Mouse (Mus musculus): ENCODE results near the gene Rgs2. TPM values are rescaled to one million over a fixed set of nuclear protein-coding genes. Genes with fewer than 3 reads are reported as not detected.

Gene Rgs2
- 79.0 and 80.7 TPM in 2 replicates for polyA plus RNA-seq (2015; fragmentation: Nextera tagmentation; extraction: Ambion mirVana)

GRCm38 (mm10) chr1:144003904-144004740, at the start of gene Rgs2:
Gene Rgs2, minus strand, starts transcription at chr1:144004161.

Other genes with a start within 250 kb of the Rgs2 start
- gene Trove2, start 227.1 kb downstream of the Rgs2 start, polyA plus RNA-seq (2015; fragmentation: Nextera tagmentation; extraction: Ambion mirVana) = 14.9 and 15.7 TPM in 2 replicates
- gene Uchl5, start 226.9 kb downstream of the Rgs2 start, polyA plus RNA-seq (2015; fragmentation: Nextera tagmentation; extraction: Ambion mirVana) = 67.8 and 68.0 TPM in 2 replicates
- 0.43 and 0.50 TPM in 2 replicates for gene Rgs13, start 173.2 kb upstream of the Rgs2 start, polyA plus RNA-seq (2015; fragmentation: Nextera tagmentation; extraction: Ambion mirVana)
- gene Rgs1, start 245.1 kb upstream of the Rgs2 start, polyA plus RNA-seq (2015; fragmentation: Nextera tagmentation; extraction: Ambion mirVana) = not detected in 2 replicates

Measured in neural tube, postnatal 0 days (tissue).